Comparison of ENCODE assay signal across 13 mouse cellular contexts in genomic region chr7:78596556-78596955, GRCm38 (mm10).
DNase-seq lines count a peak whose midpoint lies in the region; ATAC-seq and TF ChIP-seq lines count a peak whose summit lies in the region.
"Had no signal": no experiment of that assay in that cellular context is flagged by ENCODE, and none has a peak within 500 bp of the region (broad histone marks: within the 10 kb centered on the region; RNA-seq: fewer than 3 reads in every experiment).

No protein-coding gene starts in this region.

- intact Hi-C loops in left cerebral cortex, adult 2 months (cut with DNase I) = loop anchor here (2.0 kb wide), 1 partner anchor 170 kb away; no protein-coding TSS in a partner anchor

- no peak for TF ChIP-seq CTCF in left cerebral cortex, adult 2 months (IDR thresholded peaks at IDR 0.05)
- no peak for TF ChIP-seq CTCF in brain, embryonic 14.5 days (IDR thresholded peaks at IDR 0.05; ENCODE audit: borderline replicate concordance, extremely low read depth, insufficient read depth, insufficient read length)

- TF ChIP-seq POLR2A in brain, embryonic 14.5 days (IDR thresholded peaks at IDR 0.05; ENCODE audit: borderline replicate concordance, extremely low read depth, insufficient read depth, insufficient read length, poor library complexity, severe bottlenecking) = no peak

- H3K4me1 ChIP-seq in hindbrain, embryonic 10.5 days (replicated peaks) = peaks cover 24% of the 10 kb centered on the region
- H3K4me1 ChIP-seq: heart, embryonic 15.5 days had no signal

- H3K9me3 ChIP-seq in hindbrain, embryonic 10.5 days = no peaks in the 10 kb centered on the region
- H3K9me3 ChIP-seq: embryonic facial prominence, embryonic 15.5 days; forebrain, embryonic 12.5 days; heart, embryonic 15.5 days had no signal

- WGBS in hindbrain, embryonic 10.5 days = 54% methylated on average over 5 of the region's 5 CpGs

- peak overlapping the region; percentile 64 for H3K27ac ChIP-seq in left cerebral cortex, adult 2 months
- no peak overlapping the region for H3K27ac ChIP-seq in hindbrain, embryonic 10.5 days
- H3K27ac ChIP-seq: embryonic facial prominence, embryonic 15.5 days; forebrain, embryonic 12.5 days; heart, adult 2 months; heart, embryonic 15.5 days; hindbrain, embryonic 14.5 days had no signal

- no peak overlapping the region for H3K4me3 ChIP-seq in left cerebral cortex, adult 2 months
- no peak overlapping the region for H3K4me3 ChIP-seq in hindbrain, embryonic 10.5 days
- H3K4me3 ChIP-seq: embryonic facial prominence, embryonic 15.5 days; forebrain, embryonic 12.5 days; heart, adult 2 months; heart, embryonic 15.5 days had no signal

- ATAC-seq in cerebellum, adult (ENCODE audit: insufficient number of reproducible peaks, low FRiP score, low TSS enrichment) = no peak

- DNase-seq in cerebellum, postnatal 10 days = peak; percentile 41 to 53
- DNase-seq in left cerebral cortex, adult 2 months (ENCODE audit: extremely low spot score in 1 of 2, low spot score in 2 of 2) = no peak
- DNase-seq in left cerebral cortex, adult 11 months (ENCODE audit: low spot score) = no peak
- DNase-seq in 3134 (ENCODE audit: extremely low read depth, insufficient read length, low spot score) = peak; percentile 42
- DNase-seq in brain, embryonic 14.5 days (ENCODE audit: low read depth) = peak; percentile 55
- no peak for DNase-seq in hindbrain, embryonic 10.5 days (ENCODE audit: low spot score)
- DNase-seq in frontal cortex, postnatal 36 days (ENCODE audit: low spot score in 2 of 2) = no peak

- peaks cover 29% of the 10 kb centered on the region for H3K27me3 ChIP-seq in hindbrain, embryonic 10.5 days (ENCODE audit: insufficient read depth, poor library complexity, severe bottlenecking)

- no peaks in the 10 kb centered on the region for H3K36me3 ChIP-seq in hindbrain, embryonic 10.5 days
- H3K36me3 ChIP-seq: embryonic facial prominence, embryonic 15.5 days; forebrain, embryonic 12.5 days; heart, embryonic 15.5 days had no signal

Comparison
In these comparisons a context has a peak if more than half of its experiments do, and no peak if none do; other contexts are left out.
1. DNase-seq: peak in cerebellum, postnatal 10 days (2 of 2), 3134 (single experiment) and brain, embryonic 14.5 days (single experiment); none in left cerebral cortex, adult 2 months (0 of 2), left cerebral cortex, adult 11 months (single experiment), hindbrain, embryonic 10.5 days (single experiment) and frontal cortex, postnatal 36 days (0 of 2).